Mouse (Mus musculus) layer of hippocampus, adult 8-10 months (tissue): ENCODE measurements at regions not wholly inside any gene's neighbourhood (a gene's known extent, or its start where the extent isn't known, plus 50 kb on each side); places are given as distances from the start of the nearest gene placed in this dataset.

ENCODE experiments used
- DNase-seq, 2 experiments: peaks; one replicate each; pipeline ENCODE4 v3.0.0; 2022; ENCODE audit warnings: low spot score in 2 of 2

- no peak for DNase-seq
These were observed 94.7 kb upstream of the 1600014C23Rik start for GRCm38 (mm10) chr17:45828284-45828824.

DNA sequence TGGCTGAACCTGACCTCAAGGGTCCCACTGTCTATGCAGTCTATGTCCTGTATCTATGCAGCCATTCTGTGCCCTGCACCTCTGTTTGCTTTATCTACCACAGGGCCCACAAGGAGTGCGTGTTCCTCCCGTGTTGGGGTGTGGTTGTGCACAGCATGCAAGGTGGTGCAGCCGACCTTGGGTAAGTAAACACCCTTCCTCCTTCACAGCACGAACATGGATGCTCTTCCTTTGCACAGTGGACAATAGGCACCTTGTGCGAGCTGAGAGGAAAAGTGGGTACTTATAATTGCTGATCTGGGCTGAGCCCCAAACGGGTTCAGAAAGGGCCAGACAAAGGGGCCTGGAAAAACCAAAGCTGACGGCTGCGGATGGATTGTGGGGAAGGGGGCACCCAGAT is 91.3 kb upstream of the 1600014C23Rik start:
- no peak for DNase-seq

DNA sequence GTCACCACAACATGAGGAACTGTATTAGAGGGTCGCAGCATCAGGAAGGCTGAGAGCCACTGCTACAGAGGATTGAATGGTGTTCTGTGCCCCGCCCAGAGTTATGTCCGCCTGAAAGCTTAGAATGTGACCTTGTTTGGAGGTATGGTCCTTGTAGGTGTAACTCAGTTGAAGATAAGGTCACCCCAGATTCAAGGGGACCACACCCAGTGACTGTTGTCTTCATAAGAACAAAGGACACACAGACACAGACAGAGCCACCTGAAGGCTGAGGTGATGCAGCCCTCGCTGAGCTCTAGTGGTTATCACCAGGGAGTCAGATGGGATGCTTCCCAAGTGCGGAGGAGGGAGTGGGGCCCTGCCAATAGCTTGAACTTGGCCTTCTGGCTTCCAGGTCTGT is 89.9 kb upstream of the 1600014C23Rik start:
- no peak for DNase-seq

- no peak for DNase-seq
These were observed 88.8 kb upstream of the 1600014C23Rik start for GRCm38 (mm10) chr17:45822427-45822826.

- DNase-seq = no peak
These were observed 87.7 kb upstream of the 1600014C23Rik start for GRCm38 (mm10) chr17:45821356-45821755.

DNA sequence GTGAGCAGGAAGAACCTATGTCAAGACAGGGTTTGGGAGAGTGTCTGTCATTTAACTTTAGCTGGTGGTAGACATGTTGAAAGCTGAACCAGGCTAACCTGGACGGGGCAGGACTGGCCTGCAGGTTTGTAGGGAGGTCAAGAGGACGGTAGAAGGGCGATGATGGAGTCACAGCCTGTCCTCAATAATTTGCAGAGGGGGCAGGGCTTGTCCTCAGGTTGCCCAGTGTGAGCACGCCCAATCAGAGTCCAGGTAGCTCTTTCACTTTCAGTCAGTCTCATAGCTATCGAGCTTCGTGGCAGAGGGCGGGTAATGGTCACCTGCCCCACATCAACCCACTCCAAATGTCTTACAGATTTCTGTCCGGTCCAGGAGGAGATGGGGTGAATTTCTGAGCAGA is 85.5 kb upstream of the 1600014C23Rik start:
- no peak for DNase-seq

DNA sequence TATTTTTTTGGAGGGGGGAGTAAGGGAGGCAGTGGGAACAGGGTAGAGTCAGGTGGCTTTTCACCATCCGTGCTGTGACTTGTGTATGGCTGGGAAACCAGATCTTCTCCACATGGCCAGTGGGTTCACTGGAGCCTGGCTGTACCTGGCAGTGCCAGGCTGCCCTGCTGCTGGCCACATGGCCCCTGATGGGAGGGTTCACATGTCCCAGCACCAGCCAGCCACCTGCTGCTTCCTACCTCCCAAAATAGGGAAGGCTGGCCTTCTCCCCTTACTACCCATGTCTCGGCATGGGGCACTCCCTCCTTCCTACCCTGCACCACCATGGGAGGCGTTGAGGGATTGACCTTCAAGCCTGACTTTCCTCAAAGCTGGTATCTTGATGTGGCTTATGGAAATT is 82.9 kb upstream of the 1600014C23Rik start:
- DNase-seq = no peak

DNA sequence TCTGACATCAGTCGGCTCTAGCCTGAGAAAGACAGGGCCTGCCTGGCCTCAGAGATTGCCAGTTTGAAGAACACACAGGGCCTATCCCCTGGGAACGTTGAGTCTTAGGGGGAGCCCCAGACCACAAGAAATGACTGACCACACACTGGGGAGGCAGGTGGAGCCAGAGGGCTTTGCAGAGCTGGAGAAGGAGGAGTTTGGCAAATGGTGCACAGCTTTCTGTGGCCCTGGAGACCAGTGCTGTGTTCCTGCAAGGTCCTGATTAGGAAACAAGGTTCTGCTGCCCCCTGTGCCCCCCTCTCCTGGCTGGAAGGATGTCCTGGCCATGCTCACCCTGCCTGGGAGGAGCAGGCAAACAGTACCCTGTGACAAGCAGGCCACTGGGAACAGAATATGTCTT is 82.2 kb upstream of the 1600014C23Rik start:
- DNase-seq = peak in 1 of 2 experiments; percentile 21

DNA sequence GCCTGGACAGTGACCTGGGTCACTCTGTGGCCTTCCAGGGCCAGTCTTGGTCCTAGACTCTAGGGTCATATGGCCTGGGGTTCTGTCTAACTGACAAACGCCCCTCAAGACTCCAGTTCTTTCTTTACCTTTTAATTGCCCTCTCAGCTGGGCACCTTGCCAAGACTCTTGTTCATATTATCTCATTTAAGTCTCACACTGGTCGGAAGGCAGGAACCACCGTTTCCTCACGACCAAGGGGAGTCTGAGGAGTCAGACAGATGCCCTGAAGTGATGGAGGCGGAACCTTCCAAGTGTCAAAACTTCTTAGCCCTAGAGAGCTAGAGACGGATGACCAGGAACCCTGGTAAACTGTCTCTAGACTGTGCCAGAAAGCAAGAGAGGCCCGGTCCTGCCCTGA is 81.7 kb upstream of the 1600014C23Rik start:
- no peak for DNase-seq

DNA sequence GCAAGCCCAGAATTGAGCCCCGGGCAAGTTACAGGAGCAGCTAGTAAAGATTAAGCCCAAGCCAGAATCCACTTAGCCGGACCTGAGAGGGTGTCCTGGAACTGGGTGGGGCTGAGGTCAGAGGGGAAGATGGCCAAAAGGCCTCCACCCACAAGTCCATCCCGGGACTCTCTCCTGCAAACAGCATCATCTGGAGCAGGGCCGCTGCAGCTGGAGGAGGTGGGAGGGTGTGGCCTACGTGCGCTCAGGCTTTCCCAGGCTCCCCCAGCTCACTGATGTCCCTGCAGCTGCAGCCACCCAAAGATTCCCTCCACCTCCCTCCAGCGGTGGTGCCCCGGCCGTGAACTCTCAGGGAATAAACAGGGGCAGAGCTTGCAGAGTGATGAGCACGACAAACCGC is 80.9 kb upstream of the 1600014C23Rik start:
- no peak for DNase-seq

DNA sequence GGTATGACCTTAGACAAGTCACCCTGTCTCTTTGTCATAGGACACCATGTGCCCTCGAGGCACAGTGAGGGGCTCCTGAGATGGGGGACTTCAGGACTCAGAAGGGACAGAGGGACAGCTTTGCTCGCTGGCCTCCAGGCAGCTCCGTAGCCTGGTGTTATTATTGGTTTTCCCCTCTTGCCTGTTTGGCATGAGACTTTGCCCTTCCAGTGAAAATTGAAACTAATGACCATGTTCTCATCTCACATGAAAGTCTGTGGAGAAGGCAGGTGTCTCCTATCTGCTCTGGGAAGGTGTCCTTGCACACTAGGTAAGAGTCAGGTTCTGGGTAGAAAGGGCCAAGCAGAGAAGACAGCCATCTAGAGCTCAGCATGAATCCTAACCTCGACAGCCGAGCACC is 80.3 kb upstream of the 1600014C23Rik start:
- DNase-seq = no peak

DNA sequence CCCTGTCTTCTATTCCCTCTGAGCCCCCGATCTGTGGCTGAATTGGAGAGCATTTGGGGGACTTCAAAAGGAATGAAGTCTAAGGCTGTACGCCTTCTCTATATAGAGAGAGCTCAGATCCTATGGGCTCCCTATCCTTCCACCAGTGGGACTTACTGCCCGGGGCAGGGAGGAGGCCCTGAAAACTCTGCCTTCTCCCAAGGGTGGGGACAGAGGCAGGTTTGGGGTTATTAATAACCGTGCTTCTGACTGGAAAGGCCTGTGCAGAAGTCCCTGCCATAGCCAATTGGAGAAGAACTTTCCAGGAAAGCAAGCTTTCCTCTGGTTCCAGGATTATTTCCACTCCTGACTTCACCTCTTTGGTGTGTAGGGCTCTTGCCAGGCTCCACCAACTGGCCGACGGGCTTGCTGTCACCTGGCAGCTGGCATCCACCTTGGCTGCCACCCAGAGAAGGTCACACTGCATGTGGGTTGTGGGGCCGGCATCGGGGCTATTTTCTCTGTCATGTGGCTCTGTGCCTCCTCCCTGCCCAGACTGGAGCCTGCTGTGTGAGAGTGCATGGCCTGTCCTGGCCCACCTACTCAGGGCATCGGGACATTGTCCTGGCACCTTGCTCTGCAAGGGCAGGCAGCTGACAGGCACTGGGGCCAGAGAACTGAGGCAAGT is 78.8 kb upstream of the 1600014C23Rik start:
- no peak for DNase-seq

GRCm38 (mm10) chr17:45811632-45812221 is 78.1 kb upstream of the 1600014C23Rik start:
- DNase-seq = no peak

DNA sequence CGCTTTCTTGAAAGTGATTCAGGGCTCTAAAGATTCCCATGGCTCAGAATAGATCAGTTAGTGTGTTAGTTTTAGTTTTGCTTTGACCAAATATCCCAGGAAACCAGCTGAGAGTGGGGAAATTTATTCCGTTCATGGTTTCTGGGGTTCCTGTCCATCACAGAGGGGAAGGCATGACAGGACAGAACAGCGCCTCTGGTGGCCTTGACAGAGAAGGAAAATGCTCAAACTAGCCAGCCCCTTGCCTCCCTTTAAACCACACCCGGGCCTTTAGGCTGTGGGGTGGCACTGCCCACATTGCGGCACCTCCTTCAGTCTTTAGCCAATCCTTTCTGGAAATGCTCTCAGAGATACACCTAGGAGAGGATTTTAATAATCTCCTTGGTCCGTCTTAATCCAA is 76.1 kb upstream of the 1600014C23Rik start:
- no peak for DNase-seq

GRCm38 (mm10) chr17:45808374-45808773 is 74.7 kb upstream of the 1600014C23Rik start:
- DNase-seq = no peak

GRCm38 (mm10) chr17:45807452-45807851 is 73.8 kb upstream of the 1600014C23Rik start:
- peak in 1 of 2 experiments; percentile 44 for DNase-seq

- DNase-seq = no peak
These were observed 73.2 kb upstream of the 1600014C23Rik start for GRCm38 (mm10) chr17:45806831-45807230.

GRCm38 (mm10) chr17:45806430-45806829 is 72.8 kb upstream of the 1600014C23Rik start:
- DNase-seq = no peak

DNA sequence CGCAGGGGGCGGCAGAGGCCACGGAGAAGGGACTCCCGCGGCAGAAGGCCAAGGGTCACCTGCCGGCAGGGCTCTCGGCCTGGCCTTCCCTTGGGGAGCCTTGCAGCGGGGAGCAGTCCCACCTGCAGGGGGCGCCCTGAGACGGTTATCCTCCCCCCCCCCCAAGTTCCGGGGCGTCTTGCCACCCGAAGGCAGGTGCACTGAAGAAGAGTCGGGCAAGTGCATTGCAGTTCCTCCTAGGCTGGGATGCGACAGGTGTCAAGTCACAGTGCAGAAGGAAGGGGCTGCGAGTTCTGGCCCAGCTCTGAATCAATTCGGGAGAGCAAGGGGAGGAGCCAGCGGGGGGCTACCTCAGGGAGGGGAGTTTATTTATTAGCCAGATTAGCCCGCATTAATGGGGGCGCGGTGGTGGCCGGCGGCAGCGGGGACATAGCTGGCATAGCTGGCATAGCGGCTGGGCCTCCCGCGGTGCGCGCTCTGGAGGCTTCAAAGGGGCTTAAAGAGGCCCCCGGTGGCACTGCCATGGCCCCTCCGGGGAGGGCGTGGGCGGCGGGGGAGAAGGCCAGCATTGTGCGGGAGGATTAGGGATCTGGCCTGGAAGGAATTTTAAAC is 71.9 kb upstream of the 1600014C23Rik start:
- DNase-seq = no peak

DNA sequence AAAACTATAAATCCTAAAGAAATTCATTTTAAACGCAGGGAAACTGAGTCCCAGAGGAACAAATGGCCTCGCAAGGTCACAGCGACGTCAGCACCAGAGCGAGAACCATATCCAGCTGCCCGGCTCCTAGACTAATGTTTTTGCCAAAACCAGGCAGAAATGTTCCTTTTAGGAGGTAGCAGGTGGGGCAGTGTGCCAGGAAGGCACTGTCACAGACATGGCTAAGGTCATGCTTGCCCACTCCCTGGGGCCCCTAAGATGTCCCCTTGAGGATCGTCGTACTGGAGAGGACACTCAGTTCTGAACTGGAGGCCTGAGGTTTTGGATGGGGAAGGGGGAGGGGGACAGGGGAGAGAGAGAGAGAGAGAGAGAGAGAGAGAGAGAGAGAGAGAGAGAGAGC is 69.7 kb upstream of the 1600014C23Rik start:
- DNase-seq = no peak

GRCm38 (mm10) chr17:45802439-45802838 is 68.8 kb upstream of the 1600014C23Rik start:
- DNase-seq = no peak

GRCm38 (mm10) chr17:45799725-45800124 is 66.1 kb upstream of the 1600014C23Rik start:
- DNase-seq = no peak

DNA sequence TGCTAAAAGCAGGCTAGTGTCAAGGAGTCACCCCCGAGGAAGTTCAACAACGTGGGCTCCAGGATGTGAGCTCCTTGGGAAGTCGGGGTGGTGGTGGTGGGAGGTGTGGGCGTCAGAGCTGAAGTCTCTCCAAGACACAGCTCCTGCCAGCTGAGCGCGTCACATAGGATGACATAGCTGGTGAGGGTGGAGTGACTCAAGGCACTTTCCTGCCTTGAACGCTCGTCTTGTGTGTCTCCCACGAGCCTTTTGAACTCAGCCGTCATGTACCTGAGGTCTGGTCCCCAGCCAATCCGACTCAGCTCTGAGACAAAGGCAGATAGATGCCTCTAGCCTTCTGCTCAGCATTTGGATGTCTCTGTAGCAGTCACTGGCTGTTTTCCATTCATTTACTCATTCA is 65.4 kb upstream of the 1600014C23Rik start:
- peak in 1 of 2 experiments; percentile 12 for DNase-seq
